Mouse (Mus musculus) embryonic fibroblast, embryonic 13.5 days (primary cell): ENCODE data around the gene Odf2l.

Source experiments
- CTCF ChIP-seq: IDR thresholded peaks from 2 replicates; pipeline ENCODE4 v1.5.1; 2011; ENCODE audit warnings: mild to moderate bottlenecking, control low read depth, low read length, moderate library complexity, borderline replicate concordance; ENCODE audit not compliant: insufficient read depth
- POLR2A ChIP-seq: IDR thresholded peaks from 2 replicates; pipeline ENCODE4 v1.6.1; 2011; ENCODE audit warnings: low read depth, mild to moderate bottlenecking, control low read depth, low read length, moderate library complexity

- TF ChIP-seq POLR2A (no peak), CTCF (no peak)
These were observed 37.5 kb upstream of the Odf2l start for GRCm38 (mm10) chr3:145080904-145081303.
